In the genomic region with DNA sequence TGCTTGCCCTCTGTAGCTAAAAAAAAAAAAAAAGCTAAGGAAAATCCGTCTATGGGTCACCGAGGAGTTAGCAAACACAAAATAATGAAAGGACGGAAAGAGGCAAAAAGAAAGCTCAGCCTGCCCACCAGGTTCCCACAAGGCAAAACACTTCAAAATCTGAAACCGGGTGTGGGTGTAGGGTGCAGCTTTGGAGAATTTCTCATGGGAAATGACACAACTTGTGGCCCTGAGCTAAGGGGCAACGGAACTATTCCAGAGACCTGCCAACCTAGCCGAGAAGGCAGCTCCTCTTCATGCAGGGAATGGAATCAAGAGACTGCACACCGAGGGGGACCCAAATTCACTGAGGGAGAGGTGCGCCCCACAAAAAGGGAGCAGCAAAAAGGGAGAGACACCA, we compare ENCODE assay signal across 8 mouse cellular contexts. TPM values are rescaled to one million over a fixed set of nuclear protein-coding genes. Genes with fewer than 3 reads are reported as not detected.
DNase-seq lines count a peak whose midpoint lies in the region; ATAC-seq lines count a peak whose summit lies in the region.

No protein-coding gene starts in this region.

- no peaks in the 10 kb centered on the region for H3K27me3 ChIP-seq in heart, embryonic 10.5 days (ENCODE audit: insufficient read depth, poor library complexity, severe bottlenecking)
- no peaks in the 10 kb centered on the region for H3K27me3 ChIP-seq in heart, embryonic 14.5 days (ENCODE audit: control insufficient read depth, insufficient read depth, low read length)
- no peaks in the 10 kb centered on the region for H3K27me3 ChIP-seq in liver, embryonic 16.5 days (ENCODE audit: control insufficient read depth, insufficient read depth, low read depth, low read length)

- H3K4me3 ChIP-seq in heart, embryonic 10.5 days = peak overlapping the region; percentile 85
- H3K4me3 ChIP-seq in heart, embryonic 14.5 days (ENCODE audit: control insufficient read depth in 1 of 2, insufficient read depth in 1 of 2, low read depth in 1 of 2, low read length in 2 of 2) = peak overlapping the region; percentile 84 to 90
- H3K4me3 ChIP-seq in liver, embryonic 16.5 days (ENCODE audit: low read depth, low read length) = peak overlapping the region; percentile 98

- H3K4me2 ChIP-seq in heart, embryonic 14.5 days (ENCODE audit: low read length) = peak overlapping the region; percentile 73
- peak overlapping the region; percentile 94 for H3K4me2 ChIP-seq in liver, embryonic 16.5 days (ENCODE audit: low read depth, low read length)

- no peaks in the 10 kb centered on the region for H3K9me3 ChIP-seq in heart, embryonic 10.5 days
- no peaks in the 10 kb centered on the region for H3K9me3 ChIP-seq in heart, embryonic 14.5 days (ENCODE audit: control insufficient read depth, low read length)
- H3K9me3 ChIP-seq in liver, embryonic 16.5 days (replicated peaks; ENCODE audit: control insufficient read depth, low read length) = no peaks in the 10 kb centered on the region

- peak overlapping the region; percentile 94 for H3K27ac ChIP-seq in heart, embryonic 10.5 days
- peak overlapping the region in 1 of 2 experiments; percentile 78; a peak in 3 of 4 replicates for H3K27ac ChIP-seq in heart, embryonic 14.5 days (replicated peaks in 1 of 2; ENCODE audit: control insufficient read depth in 1 of 2, insufficient read depth in 1 of 2, low read depth in 2 of 2, low read length in 2 of 2)
- H3K27ac ChIP-seq in liver, embryonic 16.5 days (ENCODE audit: low read length) = peak overlapping the region; percentile 66

- WGBS in heart, embryonic 10.5 days = 6% methylated on average over 8 of the region's 8 CpGs
- WGBS in heart, embryonic 14.5 days = 10% methylated on average over 8 of the region's 8 CpGs
- 3% methylated on average over 8 of the region's 8 CpGs for WGBS in liver, embryonic 16.5 days (ENCODE audit: insufficient replicate concordance)

- intact Hi-C loops in left cerebral cortex, postnatal 14 days (cut with DNase I) = no loop called here

- no peak for ATAC-seq in heart, embryonic 14.5 days (ENCODE audit: insufficient number of reproducible peaks, insufficient read depth, low FRiP score, low read depth)
- 0 out of 2 replicates have a peak, but pooled peaks have one; percentile 3 for ATAC-seq in liver, embryonic 16.5 days (ENCODE audit: low read depth)

- DNase-seq in heart, embryonic 10.5 days (ENCODE audit: low spot score) = no peak
- DNase-seq in heart, adult 9 months (ENCODE audit: low spot score in 2 of 2) = no peak
- peak; percentile 26 for DNase-seq in NIH3T3 (ENCODE audit: low read depth)
- no peak for DNase-seq in ovary, postnatal 14 days (ENCODE audit: low spot score)
- DNase-seq in cerebellum, adult 11-12 months = no peak
- DNase-seq in left cerebral cortex, postnatal 14 days (ENCODE audit: low spot score in 2 of 2) = no peak

- H3K36me3 ChIP-seq in heart, embryonic 10.5 days = peaks cover 33% of the 10 kb centered on the region
- H3K36me3 ChIP-seq in heart, embryonic 14.5 days (ENCODE audit: control insufficient read depth, insufficient read depth, low read length) = peaks cover 33% of the 10 kb centered on the region
- H3K36me3 ChIP-seq in liver, embryonic 16.5 days (ENCODE audit: control insufficient read depth, insufficient read depth) = peaks cover 13% of the 10 kb centered on the region

- H3K9ac ChIP-seq in heart, embryonic 14.5 days (ENCODE audit: low read length) = peak overlapping the region; percentile 97
- peak overlapping the region; percentile 97 for H3K9ac ChIP-seq in liver, embryonic 16.5 days (ENCODE audit: low read depth, low read length)

- H3K4me1 ChIP-seq in heart, embryonic 10.5 days = peaks cover 6% of the 10 kb centered on the region
- peaks cover 0 to 11% of the 10 kb centered on the region in 2 experiments; a peak in 2 of 4 replicates for H3K4me1 ChIP-seq in heart, embryonic 14.5 days (ENCODE audit: control insufficient read depth in 2 of 2, insufficient read depth in 2 of 2, low read length in 2 of 2)
- peaks cover 13% of the 10 kb centered on the region for H3K4me1 ChIP-seq in liver, embryonic 16.5 days (ENCODE audit: control insufficient read depth, low read depth, low read length)

RNA-seq across cellular contexts. Expression of a gene that starts 0.7 kb away (rescaled TPM):
- polyA plus RNA-seq in heart, embryonic 10.5 days (2016; fragmentation: Nextera tagmentation; extraction: Ambion mirVana) = 6.1 and 6.4 TPM in 2 replicates
- 4.7 and 4.8 TPM in 2 replicates for polyA plus RNA-seq in heart, embryonic 14.5 days (2014; fragmentation: Nextera tagmentation; extraction: Ambion mirVana)
- 2.8 and 3.2 TPM in 2 replicates for polyA plus RNA-seq in liver, embryonic 16.5 days (2015; fragmentation: Nextera tagmentation; extraction: Ambion mirVana)
- total RNA-seq in left cerebral cortex, postnatal 14 days (2021) = 10 to 100 TPM; 41.4 to 41.8 TPM

RNA-seq across cellular contexts. Expression of a gene that starts 31.5 kb away (rescaled TPM):
- polyA plus RNA-seq in heart, embryonic 10.5 days (2016; fragmentation: Nextera tagmentation; extraction: Ambion mirVana) = 18.5 and 23.4 TPM in 2 replicates
- 22.7 and 23.1 TPM in 2 replicates for polyA plus RNA-seq in heart, embryonic 14.5 days (2014; fragmentation: Nextera tagmentation; extraction: Ambion mirVana)
- polyA plus RNA-seq in liver, embryonic 16.5 days (2015; fragmentation: Nextera tagmentation; extraction: Ambion mirVana) = 4.9 and 5.3 TPM in 2 replicates
- 10 to 100 TPM; 55.9 to 57.1 TPM for total RNA-seq in left cerebral cortex, postnatal 14 days (2021)

RNA-seq across cellular contexts. Expression of a gene that starts 41.5 kb away (rescaled TPM):
- polyA plus RNA-seq in heart, embryonic 10.5 days (2016; fragmentation: Nextera tagmentation; extraction: Ambion mirVana) = 38.9 and 43.3 TPM in 2 replicates
- polyA plus RNA-seq in heart, embryonic 14.5 days (2014; fragmentation: Nextera tagmentation; extraction: Ambion mirVana) = 23.8 and 25.2 TPM in 2 replicates
- polyA plus RNA-seq in liver, embryonic 16.5 days (2015; fragmentation: Nextera tagmentation; extraction: Ambion mirVana) = 16.6 and 19.4 TPM in 2 replicates
- 10 to 100 TPM; 87.0 to 89.6 TPM for total RNA-seq in left cerebral cortex, postnatal 14 days (2021)

RNA-seq across cellular contexts. Expression of a gene that starts 43.8 kb away (rescaled TPM):
- polyA plus RNA-seq in heart, embryonic 10.5 days (2016; fragmentation: Nextera tagmentation; extraction: Ambion mirVana) = 100 and 103 TPM in 2 replicates
- polyA plus RNA-seq in heart, embryonic 14.5 days (2014; fragmentation: Nextera tagmentation; extraction: Ambion mirVana) = 91.3 and 95.8 TPM in 2 replicates
- 37.2 and 38.9 TPM in 2 replicates for polyA plus RNA-seq in liver, embryonic 16.5 days (2015; fragmentation: Nextera tagmentation; extraction: Ambion mirVana)
- 10 to 100 TPM; 75.4 to 77.3 TPM for total RNA-seq in left cerebral cortex, postnatal 14 days (2021)
